Mouse (Mus musculus): ENCODE data around the gene Pfn3. TPM values are rescaled to one million over a fixed set of nuclear protein-coding genes. Genes with fewer than 3 reads are reported as not detected.
A peak's percentile ranks its signal among the peaks of the same experiment; 100 is the strongest.
"Not testable (repeated sequence)": the region's sequence is repeated elsewhere in the genome, so short reads cannot be mapped to it uniquely, and the experiment has no call there.

The Pfn3 gene
- polyA plus RNA-seq, 1 experiment = not detected

DNA sequence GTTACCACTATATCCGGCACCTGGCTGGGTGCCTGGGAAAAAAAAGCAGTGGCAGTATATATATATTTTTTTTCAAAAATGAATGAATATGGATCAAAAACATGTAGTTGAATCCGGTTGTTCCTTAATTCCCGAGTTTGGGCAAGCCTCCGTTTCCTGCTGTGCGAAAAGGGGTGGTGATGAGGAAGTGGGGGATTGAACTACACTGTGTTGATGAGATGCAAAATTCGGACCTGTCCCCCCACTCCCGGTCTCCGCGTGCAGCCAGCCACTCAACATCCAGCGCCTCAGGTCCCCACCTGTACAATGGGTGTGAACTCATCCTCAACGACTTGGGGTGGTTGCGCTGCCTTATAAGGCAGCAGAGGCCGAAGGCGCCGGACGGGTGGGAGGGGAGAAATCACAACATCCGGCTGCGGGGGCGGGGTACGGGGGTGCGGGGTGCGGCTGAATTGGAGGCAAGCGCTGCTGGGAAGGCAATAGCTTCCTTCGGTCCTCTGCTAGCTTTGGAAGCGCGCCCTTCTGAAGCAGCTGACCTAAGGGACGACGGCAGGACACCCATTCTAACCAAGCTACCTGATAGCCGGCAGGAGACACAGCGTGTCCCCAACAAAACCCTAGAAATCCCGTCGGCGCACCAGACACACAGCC lies 29.4 kb upstream of the Pfn3 start:
- peak overlapping the region; percentile 99 for H3K27ac ChIP-seq (ENCODE audit: control insufficient read depth, insufficient read depth, low read depth, low read length, poor library complexity)
- TF ChIP-seq POLR2A (IDR thresholded peaks at IDR 0.05; ENCODE audit: borderline replicate concordance, control insufficient read depth, low read depth, low read length) (peak; percentile 73), CTCF (IDR thresholded peaks at IDR 0.05; ENCODE audit: control insufficient read depth, insufficient read depth, low read length) (no peak)
- peaks cover 9% of the 10 kb centered on the region; the same call in 1 of the 2 replicates for H3K4me1 ChIP-seq (ENCODE audit: control insufficient read depth, insufficient read depth, low read length)
- H3K4me3 ChIP-seq (replicated peaks; ENCODE audit: control insufficient read depth, low read depth, low read length) = peak overlapping the region; percentile 77
- under 1% methylated on average over 33 of the region's 33 CpGs for WGBS

- peak overlapping the region; percentile 99; the same call in 1 of the 2 replicates for H3K27ac ChIP-seq (ENCODE audit: control insufficient read depth, insufficient read depth, low read depth, low read length, poor library complexity)
- peak overlapping the region; percentile 10 for H3K4me3 ChIP-seq (replicated peaks; ENCODE audit: control insufficient read depth, low read depth, low read length)
- TF ChIP-seq POLR2A (IDR thresholded peaks at IDR 0.05; ENCODE audit: borderline replicate concordance, control insufficient read depth, low read depth, low read length) (no peak), CTCF (IDR thresholded peaks at IDR 0.05; ENCODE audit: control insufficient read depth, insufficient read depth, low read length) (no peak)
- H3K4me1 ChIP-seq (ENCODE audit: control insufficient read depth, insufficient read depth, low read length) = peaks cover 6% of the 10 kb centered on the region; the same call in 1 of the 2 replicates
- WGBS = 19% methylated on average over 9 of the region's 9 CpGs
Observed at GRCm38 (mm10) chr13:55443799-55444285, 28.8 kb upstream of the Pfn3 start.

GRCm38 (mm10) chr13:55437111-55437629 lies 22.1 kb upstream of the Pfn3 start:
- WGBS = 39% methylated on average over 15 of the region's 15 CpGs
- not testable (repeated sequence) for H3K4me1 ChIP-seq (ENCODE audit: control insufficient read depth, insufficient read depth, low read length); H3K4me3 ChIP-seq (replicated peaks; ENCODE audit: control insufficient read depth, low read depth, low read length); H3K27ac ChIP-seq (ENCODE audit: control insufficient read depth, insufficient read depth, low read depth, low read length, poor library complexity)

DNA sequence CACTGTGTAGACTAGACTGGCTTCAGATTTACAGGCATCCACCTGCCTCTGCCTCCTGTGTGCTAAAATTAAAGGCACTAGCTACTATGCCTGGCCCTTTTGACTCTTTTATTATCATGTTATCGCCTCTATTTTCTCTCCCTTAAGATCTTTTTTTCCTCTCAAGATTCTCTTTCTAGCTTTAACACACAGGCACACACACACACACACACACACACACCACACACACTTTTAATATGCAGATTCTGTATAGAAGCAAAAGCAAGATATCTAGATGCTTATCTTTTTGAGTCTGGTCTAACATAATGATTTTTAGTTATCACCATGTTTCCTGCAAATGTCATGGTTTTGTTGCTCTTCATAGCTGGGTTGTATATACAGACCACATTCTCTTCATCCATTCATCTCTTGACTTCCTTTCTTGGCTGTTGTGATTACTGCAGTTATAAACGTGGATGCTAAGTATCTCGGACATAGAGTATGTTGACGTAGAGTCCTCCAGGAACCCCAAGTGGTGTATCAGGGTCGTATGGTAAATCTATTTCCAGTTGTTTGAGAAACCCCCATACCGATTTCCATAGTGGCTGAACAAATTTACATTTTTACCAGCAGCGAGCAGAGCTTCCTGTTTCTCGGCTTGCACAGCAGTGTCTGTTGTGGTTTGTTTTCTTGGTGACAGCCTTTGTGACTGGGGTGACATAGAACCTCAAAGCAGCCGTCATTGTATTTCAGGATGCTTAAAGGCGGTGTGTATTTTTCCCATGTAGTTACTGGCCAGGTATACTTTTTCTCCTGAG lies 17.1 kb upstream of the Pfn3 start:
- WGBS = 8% methylated on average over 10 of the region's 10 CpGs
- TF ChIP-seq POLR2A (IDR thresholded peaks at IDR 0.05; ENCODE audit: borderline replicate concordance, control insufficient read depth, low read depth, low read length) (no peak), CTCF (IDR thresholded peaks at IDR 0.05; ENCODE audit: control insufficient read depth, insufficient read depth, low read length) (no peak)
- peaks cover 9% of the 10 kb centered on the region; the same call in 1 of the 2 replicates for H3K4me1 ChIP-seq (ENCODE audit: control insufficient read depth, insufficient read depth, low read length)
- no peak overlapping the region for H3K4me3 ChIP-seq (replicated peaks; ENCODE audit: control insufficient read depth, low read depth, low read length)
- H3K27ac ChIP-seq (ENCODE audit: control insufficient read depth, insufficient read depth, low read depth, low read length, poor library complexity) = peak overlapping the region; percentile 63

DNA sequence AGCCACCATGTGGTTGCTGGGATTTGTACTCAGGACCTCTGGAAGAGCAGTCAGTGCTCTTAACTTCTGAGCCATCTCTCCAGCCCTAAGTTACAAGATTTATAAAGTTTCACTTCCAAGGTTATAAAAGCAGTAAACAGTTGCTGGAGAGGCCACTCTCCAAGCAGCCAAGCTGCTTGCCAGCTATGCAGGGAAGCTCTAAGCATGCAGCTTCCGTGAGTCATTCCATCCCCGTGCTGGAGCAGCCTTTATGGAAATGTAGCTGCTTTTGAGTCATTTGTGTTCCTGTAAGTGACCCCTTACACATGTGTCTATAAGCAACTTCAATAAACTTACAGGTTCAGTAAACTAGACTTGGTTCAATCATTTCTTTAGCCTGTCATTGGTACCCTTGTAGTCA lies 15.5 kb upstream of the Pfn3 start:
- WGBS = 76% methylated on average over 2 of the region's 2 CpGs
- Histone ChIP-seq H3K27ac (ENCODE audit: control insufficient read depth, insufficient read depth, low read depth, low read length, poor library complexity) (no peak overlapping the region), H3K4me3 (replicated peaks; ENCODE audit: control insufficient read depth, low read depth, low read length) (no peak overlapping the region), H3K4me1 (ENCODE audit: control insufficient read depth, insufficient read depth, low read length) (peaks cover 9% of the 10 kb centered on the region; the same call in 1 of the 2 replicates)
- no peak for TF ChIP-seq CTCF (IDR thresholded peaks at IDR 0.05; ENCODE audit: control insufficient read depth, insufficient read depth, low read length)

DNA sequence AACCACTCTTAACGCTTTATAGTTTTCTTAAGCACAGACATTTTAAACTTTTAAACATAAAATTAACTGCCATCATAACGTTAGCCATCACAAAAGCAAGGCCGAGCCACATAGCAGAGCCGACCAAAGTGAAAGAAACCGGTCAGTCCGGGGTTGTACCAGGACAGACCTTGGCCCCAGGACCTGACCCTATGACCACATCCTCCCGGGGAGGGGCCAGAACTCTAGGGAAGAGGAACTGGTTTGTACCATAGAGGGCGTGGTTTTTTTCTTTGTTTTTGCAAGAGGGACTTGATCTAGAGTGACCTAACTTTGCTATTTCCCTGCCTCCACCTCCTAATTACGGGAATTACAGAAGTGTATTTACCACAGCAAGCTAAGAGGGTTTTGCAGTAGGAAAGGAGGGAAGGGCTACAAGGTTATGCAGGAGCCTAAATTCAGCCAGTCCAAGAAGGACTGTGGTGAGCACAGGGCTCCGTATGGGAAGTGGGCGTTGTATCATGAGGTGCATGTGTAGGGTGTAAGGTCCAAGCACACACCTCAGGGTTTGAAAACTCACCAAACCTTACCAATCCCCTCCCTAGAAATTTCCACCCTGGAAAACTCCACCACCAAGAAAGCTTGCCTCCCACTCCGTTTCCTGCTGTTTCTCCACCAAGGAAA lies 14.3 kb upstream of the Pfn3 start:
- peaks cover 9% of the 10 kb centered on the region; the same call in 1 of the 2 replicates for H3K4me1 ChIP-seq (ENCODE audit: control insufficient read depth, insufficient read depth, low read length)
- H3K4me3 ChIP-seq (replicated peaks; ENCODE audit: control insufficient read depth, low read depth, low read length) = peak overlapping the region; percentile 24
- H3K27ac ChIP-seq (ENCODE audit: control insufficient read depth, insufficient read depth, low read depth, low read length, poor library complexity) = peak overlapping the region; percentile 73
- no peak for TF ChIP-seq POLR2A (IDR thresholded peaks at IDR 0.05; ENCODE audit: borderline replicate concordance, control insufficient read depth, low read depth, low read length)
- 20% methylated on average over 12 of the region's 12 CpGs for WGBS

DNA sequence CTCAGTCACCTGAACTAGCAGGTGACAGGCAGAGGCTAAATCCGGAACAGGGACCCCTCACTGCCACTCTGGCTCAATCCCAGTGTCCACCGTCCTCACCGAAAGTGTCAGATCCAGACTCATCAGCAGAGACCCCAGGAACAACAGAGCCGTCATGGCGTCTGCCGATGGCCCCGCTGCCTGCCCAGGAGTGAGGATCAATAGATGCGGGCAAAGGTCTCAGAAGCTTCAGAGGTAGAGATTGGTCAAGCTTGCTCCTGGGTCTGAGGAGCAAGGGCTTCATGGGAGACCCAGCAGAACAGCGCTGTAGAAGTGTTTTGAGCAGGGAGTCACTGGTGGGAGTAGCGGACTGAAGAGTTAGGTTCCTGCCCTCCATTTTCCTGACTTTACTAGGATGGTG lies 11.6 kb upstream of the Pfn3 start, which contains the start of gene F12:
F12 (minus strand) TSS at position 181 of the 400 bp plus-strand sequence.
- H3K4me3 ChIP-seq (replicated peaks; ENCODE audit: control insufficient read depth, low read depth, low read length) = no peak within 1 kb of the TSS
- H3K4me1 ChIP-seq (ENCODE audit: control insufficient read depth, insufficient read depth, low read length) = peaks cover 5% of the 10 kb centered on the region; the same call in 1 of the 2 replicates
- 90% methylated on average over 10 of the region's 10 CpGs for WGBS
- peak within 1 kb of the TSS; percentile 37; the same call in 1 of the 2 replicates for H3K27ac ChIP-seq (ENCODE audit: control insufficient read depth, insufficient read depth, low read depth, low read length, poor library complexity)
- TF ChIP-seq CTCF (IDR thresholded peaks at IDR 0.05; ENCODE audit: control insufficient read depth, insufficient read depth, low read length) (no peak), POLR2A (IDR thresholded peaks at IDR 0.05; ENCODE audit: borderline replicate concordance, control insufficient read depth, low read depth, low read length) (no peak)

All from bone marrow, adult 2 months (tissue).